Mouse (Mus musculus) kidney, adult 2 months (tissue): Measurements from ENCODE around the gene Btrc. TPM values are rescaled to one million over a fixed set of nuclear protein-coding genes. Genes with fewer than 3 reads are reported as not detected.

Experiments
- DNase-seq: peaks from one replicate; pipeline ENCODE4 v3.0.0; 2021
- H3K27ac ChIP-seq: fragments of 200-500 bp; 2 replicates; pipeline ENCODE4 v1.5.1; 2012; ENCODE audit warnings: low read depth, low read length, control low read depth, inconsistent platforms; ENCODE audit not compliant: insufficient read depth
- H3K27me3 ChIP-seq: fragments of 200-500 bp; replicated peaks from 2 replicates; pipeline ENCODE4 v1.6.1; 2012; ENCODE audit warnings: mild to moderate bottlenecking, moderate library complexity, low read length, inconsistent platforms; ENCODE audit not compliant: control insufficient read depth, insufficient read depth
- H3K36me3 ChIP-seq: fragments of 200-500 bp; 2 replicates; pipeline ENCODE4 v1.6.1; 2012; ENCODE audit warnings: mild to moderate bottlenecking, moderate library complexity, low read length, inconsistent platforms; ENCODE audit not compliant: control insufficient read depth, insufficient read depth
- H3K4me1 ChIP-seq: fragments of 200-500 bp; 2 replicates; pipeline ENCODE4 v1.6.1; 2011; ENCODE audit warnings: low read length; ENCODE audit not compliant: control insufficient read depth, insufficient read depth
- H3K4me3 ChIP-seq: fragments of 200-500 bp; 2 replicates; pipeline ENCODE4 v1.5.1; 2011; ENCODE audit warnings: mild to moderate bottlenecking, low read depth, low read length, control low read depth; ENCODE audit not compliant: insufficient read depth
- CTCF ChIP-seq: fragments of 200-500 bp; conservative IDR thresholded peaks from 2 replicates; pipeline ENCODE4 v1.5.1; 2011; ENCODE audit warnings: low read depth, mild to moderate bottlenecking, control low read depth, low read length, moderate library complexity, mixed read lengths; ENCODE audit not compliant: insufficient read depth, insufficient read length
- POLR2A ChIP-seq: fragments of 200-500 bp; IDR thresholded peaks from one replicate; pipeline ENCODE4 v1.6.1; 2011; ENCODE audit warnings: low read depth, low read length, control low read depth
- WGBS: fragments of 180-500 bp; shearing (Covaris S2); methylation state at CpG from one replicate; pipeline ENCODE4 v1.1.7; 2018; 5-methylcytosine and 5-hydroxymethylcytosine counted together
- polyA plus RNA-seq: library from polyadenylated mRNA; depleted of rRNA; stranded (reverse); fragments of >200 nt; gene quantifications from 2 replicates; pipeline ENCODE4 v1.2.3, GENCODE M21; 2012

The Btrc gene
- polyA plus RNA-seq, 1 experiment: 23.4 TPM

- no peak for DNase-seq
- no peaks in the 10 kb centered on the region for H3K36me3 ChIP-seq
- no peaks in the 10 kb centered on the region for H3K27me3 ChIP-seq
- no peak for TF ChIP-seq CTCF
- no peak for TF ChIP-seq POLR2A
- H3K4me1 ChIP-seq: no peaks in the 10 kb centered on the region
- no peak overlapping the region for H3K27ac ChIP-seq
- 95% methylated on average over 11 of the region's 11 CpGs for WGBS
- no peak overlapping the region for H3K4me3 ChIP-seq
Measured at GRCm38 (mm10) chr19:45554136-45554535, 190.6 kb downstream of the Btrc start.

- Histone ChIP-seq H3K27ac (no peak within 1 kb of the TSS), H3K4me3 (peak within 1 kb of the TSS; percentile 98), H3K36me3 (no peaks in the 10 kb centered on the region), H3K4me1 (peaks cover 5% of the 10 kb centered on the region; the same call in 1 of the 2 replicates), H3K27me3 (no peaks in the 10 kb centered on the region)
- under 1% methylated on average over 35 of the region's 35 CpGs for WGBS
- TF ChIP-seq CTCF (no peak), POLR2A (peak; percentile 17)
- DNase-seq: peak; percentile 89
Measured at GRCm38 (mm10) chr19:45560153-45560890, 196.8 kb downstream of the Btrc start, which contains the start of the genes Poll and Gm17018. Gene Poll, minus strand, starts transcription at chr19:45560531. Gene Gm17018, plus strand, starts transcription at chr19:45560615.

- H3K36me3 ChIP-seq: no peaks in the 10 kb centered on the region
- H3K27me3 ChIP-seq: no peaks in the 10 kb centered on the region
- H3K27ac ChIP-seq: no peak overlapping the region
- H3K4me1 ChIP-seq: no peaks in the 10 kb centered on the region
- no peak overlapping the region for H3K4me3 ChIP-seq
- no peak for DNase-seq
- WGBS: 60% methylated on average over 15 of the region's 15 CpGs
- no peak for TF ChIP-seq CTCF
- TF ChIP-seq POLR2A: no peak
Measured at GRCm38 (mm10) chr19:45565925-45566715, 202.6 kb downstream of the Btrc start.

GRCm38 (mm10) chr19:45567367-45567766 lies 203.8 kb downstream of the Btrc start:
- H3K27me3 ChIP-seq: no peaks in the 10 kb centered on the region
- WGBS: 88% methylated on average over 14 of the region's 14 CpGs

GRCm38 (mm10) chr19:45573033-45573432 lies 209.5 kb downstream of the Btrc start:
- H3K27ac ChIP-seq: no peak overlapping the region
- 82% methylated on average over 6 of the region's 6 CpGs for WGBS
- H3K27me3 ChIP-seq: no peaks in the 10 kb centered on the region
- TF ChIP-seq CTCF (no peak), POLR2A (no peak)
- H3K4me1 ChIP-seq: no peaks in the 10 kb centered on the region
- DNase-seq: no peak
- H3K4me3 ChIP-seq: no peak overlapping the region
- no peaks in the 10 kb centered on the region for H3K36me3 ChIP-seq

More at GRCm38 (mm10) chr19:45567367-45567766, 203.8 kb downstream of the Btrc start:
- TF ChIP-seq POLR2A (no peak), CTCF (no peak)
- Histone ChIP-seq H3K27ac (no peak overlapping the region), H3K4me1 (no peaks in the 10 kb centered on the region), H3K4me3 (no peak overlapping the region), H3K36me3 (no peaks in the 10 kb centered on the region)
- DNase-seq: no peak

GRCm38 (mm10) chr19:45573861-45574267 lies 210.3 kb downstream of the Btrc start:
- Histone ChIP-seq H3K4me1 (no peaks in the 10 kb centered on the region), H3K27me3 (no peaks in the 10 kb centered on the region), H3K36me3 (no peaks in the 10 kb centered on the region), H3K27ac (no peak overlapping the region), H3K4me3 (no peak overlapping the region)
- DNase-seq: peak; percentile 72
- 31% methylated on average over 6 of the region's 6 CpGs for WGBS
- TF ChIP-seq CTCF: peak; percentile 70
- no peak for TF ChIP-seq POLR2A

GRCm38 (mm10) chr19:45574339-45574898 lies 210.9 kb downstream of the Btrc start:
- Histone ChIP-seq H3K36me3 (no peaks in the 10 kb centered on the region), H3K27me3 (no peaks in the 10 kb centered on the region), H3K4me3 (no peak overlapping the region), H3K27ac (no peak overlapping the region), H3K4me1 (no peaks in the 10 kb centered on the region)
- no peak for TF ChIP-seq CTCF
- no peak for TF ChIP-seq POLR2A
- WGBS: 77% methylated on average over 7 of the region's 7 CpGs
- no peak for DNase-seq
